Mouse (Mus musculus) ES-E14 (cell line): ENCODE data around the gene Lpar2. TPM values are rescaled to one million over a fixed set of nuclear protein-coding genes. Genes with fewer than 3 reads are reported as not detected.

ENCODE experiments used
- DNase-seq: peaks from one replicate; pipeline ENCODE4 v3.0.0-alpha.2; 2013; ENCODE audit warnings: low read depth, low spot score
- H3K27ac ChIP-seq: 2 replicates; pipeline ENCODE4 v1.5.1; 2012; ENCODE audit warnings: low read depth, mild to moderate bottlenecking, low read length, moderate library complexity, mixed read lengths; ENCODE audit not compliant: poor library complexity, insufficient read depth, severe bottlenecking
- H3K36me3 ChIP-seq: 2 replicates; pipeline ENCODE4 v1.6.1; 2012; ENCODE audit warnings: mild to moderate bottlenecking, low read length, moderate library complexity, mixed read lengths; ENCODE audit not compliant: control insufficient read depth, poor library complexity, insufficient read depth, severe bottlenecking
- H3K4me1 ChIP-seq, 2 experiments: fragments of 150-350 bp in 1 of 2; sonication (generic) in 1 of 2; 2 replicates each; pipeline ENCODE4 v1.6.1; 2012; ENCODE audit warnings: low read length in 2 of 2, mild to moderate bottlenecking in 1 of 2, mixed read lengths in 1 of 2; ENCODE audit not compliant: control insufficient read depth in 2 of 2, insufficient read depth in 2 of 2, poor library complexity in 1 of 2
- H3K4me3 ChIP-seq, 2 experiments: fragments of 150-350 bp in 1 of 2; sonication (generic) in 1 of 2; 2 replicates each; pipeline ENCODE4 v1.5.1; 2012; ENCODE audit warnings: low read length in 2 of 2, low read depth in 1 of 2, mild to moderate bottlenecking in 1 of 2, mixed read lengths in 1 of 2; ENCODE audit not compliant: insufficient read depth in 1 of 2, poor library complexity in 1 of 2, severe bottlenecking in 1 of 2
- H3K9ac ChIP-seq: 2 replicates; pipeline ENCODE4 v1.6.1; 2012; ENCODE audit warnings: low read depth, mild to moderate bottlenecking, low read length, mixed read lengths; ENCODE audit not compliant: poor library complexity, insufficient read depth, severe bottlenecking
- H3K9me3 ChIP-seq: fragments of 150-350 bp; sonication (generic); 2 replicates; pipeline ENCODE4 v1.6.1; 2012; ENCODE audit warnings: low read depth, mild to moderate bottlenecking, low read length; ENCODE audit not compliant: control insufficient read depth, insufficient read depth
- CHD2 ChIP-seq: IDR thresholded peaks from 2 replicates; pipeline ENCODE4 v1.6.1; 2014; ENCODE audit warnings: mild to moderate bottlenecking, low read depth, low read length, inconsistent platforms
- HCFC1 ChIP-seq: IDR thresholded peaks from 2 replicates; pipeline ENCODE4 v1.6.1; 2012; ENCODE audit warnings: low read length, inconsistent platforms, borderline replicate concordance; ENCODE audit not compliant: insufficient read depth
- MAFK ChIP-seq: IDR thresholded peaks from 2 replicates; pipeline ENCODE4 v1.6.1; 2014; ENCODE audit warnings: mild to moderate bottlenecking, low read depth, low read length, inconsistent platforms; ENCODE audit not compliant: insufficient read depth
- ZC3H11A ChIP-seq: IDR thresholded peaks from 2 replicates; pipeline ENCODE4 v1.6.1; 2012; ENCODE audit warnings: low read depth, mild to moderate bottlenecking, inconsistent platforms, low read length, borderline replicate concordance
- ZNF384 ChIP-seq: IDR thresholded peaks from 2 replicates; pipeline ENCODE4 v1.6.1; 2012; ENCODE audit warnings: low read depth, low read length, inconsistent platforms
- in situ Hi-C, 2 experiments: fragments of 600-800 bp; cut with MboI; formaldehyde crosslinking; loops; one replicate each; pipeline ENCODE4 v1.15.1; 2025; ENCODE audit warnings: low sequenced_read_pairs in 2 of 2, inconsistent platforms in 1 of 2; ENCODE audit not compliant: unreplicated experiment in 2 of 2
- total RNA-seq: library from RNA; depleted of rRNA; stranded (reverse); fragments of 300-350 nt; gene quantifications from 2 replicates; pipeline ENCODE4 v1.2.3, GENCODE M21; 2012

Lpar2 gene
- total RNA-seq, 1 experiment: 5.6 TPM

DNA sequence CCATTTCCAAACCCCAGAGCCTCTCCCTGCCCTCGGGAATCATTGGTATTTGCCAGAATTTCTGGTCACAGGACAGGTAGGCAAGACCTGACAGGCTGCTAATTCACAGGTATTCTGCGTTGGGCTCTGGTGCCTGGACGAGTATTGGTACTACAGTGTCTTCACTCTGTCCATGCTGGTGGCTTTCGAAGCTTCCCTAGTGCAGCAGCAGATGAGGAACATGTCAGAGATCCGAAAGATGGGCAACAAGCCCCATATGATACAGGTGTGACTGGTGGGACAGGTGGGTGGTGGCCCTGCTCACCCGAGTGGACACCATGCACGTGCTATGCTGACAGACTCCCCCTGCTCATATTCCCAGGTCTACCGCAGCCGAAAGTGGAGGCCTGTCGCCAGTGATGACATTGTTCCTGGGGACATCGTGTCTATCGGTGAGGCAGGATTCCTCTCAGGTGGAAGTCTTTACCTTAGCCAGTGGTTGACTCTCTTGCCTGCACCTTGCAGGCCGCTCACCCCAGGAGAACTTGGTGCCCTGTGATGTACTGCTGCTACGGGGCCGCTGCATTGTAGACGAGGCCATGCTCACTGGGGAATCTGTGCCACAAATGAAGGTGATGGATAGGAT lies 25.4 kb upstream of the Lpar2 start:
- no peak overlapping the region for H3K4me3 ChIP-seq
- H3K9ac ChIP-seq: no peak overlapping the region
- peaks cover 0 to 4% of the 10 kb centered on the region in 2 experiments; a peak in 1 of 4 replicates for H3K4me1 ChIP-seq
- TF ChIP-seq CHD2 (no peak), HCFC1 (no peak), ZNF384 (no peak), MAFK (no peak), ZC3H11A (no peak)
- no peak for DNase-seq
- H3K9me3 ChIP-seq: no peaks in the 10 kb centered on the region
- peaks cover 81% of the 10 kb centered on the region for H3K36me3 ChIP-seq
- in situ Hi-C loops: no loop called here
- no peak overlapping the region for H3K27ac ChIP-seq

- in situ Hi-C loops: no loop called here
- Histone ChIP-seq H3K9me3 (no peaks in the 10 kb centered on the region), H3K4me1 (peaks cover 0 to 2% of the 10 kb centered on the region in 2 experiments; a peak in 1 of 4 replicates), H3K9ac (no peak overlapping the region), H3K27ac (no peak overlapping the region), H3K4me3 (no peak overlapping the region), H3K36me3 (peaks cover 89% of the 10 kb centered on the region)
- TF ChIP-seq HCFC1: no peak
- no peak for TF ChIP-seq ZNF384
- TF ChIP-seq MAFK: no peak
- no peak for TF ChIP-seq ZC3H11A
- no peak for TF ChIP-seq CHD2
- DNase-seq: no peak
Observed at GRCm38 (mm10) chr8:69797661-69798060, 24.6 kb upstream of the Lpar2 start.

DNA sequence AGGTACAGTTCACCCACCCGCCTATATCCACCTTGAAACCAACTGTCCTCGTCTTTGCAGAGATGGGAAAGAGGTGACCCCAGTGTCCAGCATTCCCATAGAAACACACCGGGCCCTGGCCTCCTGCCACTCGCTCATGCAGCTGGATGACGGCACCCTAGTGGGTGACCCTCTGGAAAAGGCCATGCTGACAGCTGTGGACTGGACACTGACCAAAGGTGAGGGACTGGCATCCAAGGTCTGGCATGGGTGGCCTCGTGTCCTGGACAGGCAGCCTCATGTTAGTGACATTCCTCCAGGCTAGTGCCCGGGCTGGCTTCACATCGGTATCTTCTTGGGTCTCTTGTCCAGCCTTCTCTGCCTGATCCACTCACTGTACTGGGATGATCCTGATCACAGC lies 23.0 kb upstream of the Lpar2 start:
- no peak overlapping the region for H3K27ac ChIP-seq
- in situ Hi-C loops: no loop called here
- H3K36me3 ChIP-seq: peaks cover 89% of the 10 kb centered on the region
- H3K4me1 ChIP-seq: no peaks in the 10 kb centered on the region
- H3K9me3 ChIP-seq: no peaks in the 10 kb centered on the region
- no peak overlapping the region for H3K4me3 ChIP-seq
- DNase-seq: no peak
- no peak overlapping the region for H3K9ac ChIP-seq
- TF ChIP-seq ZNF384: no peak
- no peak for TF ChIP-seq MAFK
- TF ChIP-seq HCFC1: no peak
- TF ChIP-seq CHD2: no peak
- TF ChIP-seq ZC3H11A: no peak

- Histone ChIP-seq H3K9me3 (no peaks in the 10 kb centered on the region), H3K4me1 (no peaks in the 10 kb centered on the region), H3K9ac (no peak overlapping the region), H3K4me3 (no peak overlapping the region), H3K36me3 (peaks cover 87% of the 10 kb centered on the region), H3K27ac (no peak overlapping the region)
- in situ Hi-C loops: no loop called here
- DNase-seq: no peak
- TF ChIP-seq HCFC1 (no peak), MAFK (no peak), CHD2 (no peak), ZNF384 (no peak), ZC3H11A (no peak)
Observed at GRCm38 (mm10) chr8:69799946-69800345, 22.3 kb upstream of the Lpar2 start.

- Histone ChIP-seq H3K4me3 (no peak overlapping the region), H3K4me1 (no peaks in the 10 kb centered on the region; a peak in 1 of 4 replicates), H3K27ac (no peak overlapping the region), H3K9me3 (no peaks in the 10 kb centered on the region), H3K9ac (no peak overlapping the region), H3K36me3 (peaks cover 89% of the 10 kb centered on the region)
- in situ Hi-C loops: no loop called here
- no peak for DNase-seq
- TF ChIP-seq CHD2: no peak
- TF ChIP-seq HCFC1: no peak
- TF ChIP-seq ZNF384: no peak
- TF ChIP-seq MAFK: no peak
- no peak for TF ChIP-seq ZC3H11A
Observed at GRCm38 (mm10) chr8:69801796-69802195, 20.4 kb upstream of the Lpar2 start.
